Comparison of ENCODE assay signal across 8 mouse cellular contexts in genomic region chr19:5016782-5017181, GRCm38 (mm10). TPM values are rescaled to one million over a fixed set of nuclear protein-coding genes. Genes with fewer than 3 reads are reported as not detected.
DNase-seq lines count a peak whose midpoint lies in the region; ATAC-seq lines count a peak whose summit lies in the region.

No protein-coding gene starts in this region.

- WGBS in forebrain, embryonic 13.5 days = 22% methylated on average over 12 of the region's 12 CpGs
- WGBS in forebrain, embryonic 15.5 days = 22% methylated on average over 12 of the region's 12 CpGs
- WGBS in heart, embryonic 13.5 days = 20% methylated on average over 12 of the region's 12 CpGs
- WGBS in stomach, embryonic 14.5 days = 23% methylated on average over 12 of the region's 12 CpGs

- no peak overlapping the region for H3K4me3 ChIP-seq in forebrain, embryonic 13.5 days
- no peak overlapping the region for H3K4me3 ChIP-seq in forebrain, embryonic 15.5 days
- H3K4me3 ChIP-seq in heart, embryonic 13.5 days = 0 out of 2 replicates have a peak overlapping the region, but pooled peaks have one; percentile 8
- H3K4me3 ChIP-seq in stomach, embryonic 14.5 days (ENCODE audit: low read depth, low read length) = no peak overlapping the region

- H3K36me3 ChIP-seq in forebrain, embryonic 13.5 days (ENCODE audit: poor library complexity, severe bottlenecking) = no peaks in the 10 kb centered on the region
- H3K36me3 ChIP-seq in forebrain, embryonic 15.5 days = no peaks in the 10 kb centered on the region
- no peaks in the 10 kb centered on the region for H3K36me3 ChIP-seq in heart, embryonic 13.5 days
- H3K36me3 ChIP-seq in stomach, embryonic 14.5 days (ENCODE audit: control insufficient read depth, insufficient read depth, low read length) = no peaks in the 10 kb centered on the region

- 0 out of 2 replicates have a peak, but pooled peaks cover 8% of the 10 kb centered on the region for H3K4me1 ChIP-seq in forebrain, embryonic 13.5 days
- peaks cover 8% of the 10 kb centered on the region; the same call in 1 of the 2 replicates for H3K4me1 ChIP-seq in forebrain, embryonic 15.5 days
- H3K4me1 ChIP-seq in heart, embryonic 13.5 days = peaks cover 34% of the 10 kb centered on the region
- peaks cover 7% of the 10 kb centered on the region for H3K4me1 ChIP-seq in stomach, embryonic 14.5 days (ENCODE audit: control insufficient read depth, insufficient read depth, low read length)

- no peak for ATAC-seq in forebrain, embryonic 13.5 days
- no peak; the same call in 1 of the 2 replicates for ATAC-seq in forebrain, embryonic 15.5 days (replicated peaks)
- no peak for ATAC-seq in heart, embryonic 13.5 days (ENCODE audit: extremely low read depth, insufficient number of reproducible peaks, low FRiP score, low TSS enrichment)
- ATAC-seq in megakaryocyte-erythroid progenitor cell, adult 5-6 weeks (replicated peaks; ENCODE audit: low FRiP score, low TSS enrichment, poor library complexity, severe bottlenecking) = peak; percentile 70
- ATAC-seq in stomach, embryonic 14.5 days (ENCODE audit: insufficient number of reproducible peaks, insufficient read depth, low FRiP score, low read depth) = no peak

- H3K9me3 ChIP-seq in forebrain, embryonic 13.5 days (replicated peaks) = no peaks in the 10 kb centered on the region
- H3K9me3 ChIP-seq in forebrain, embryonic 15.5 days = no peaks in the 10 kb centered on the region
- no peaks in the 10 kb centered on the region for H3K9me3 ChIP-seq in heart, embryonic 13.5 days
- H3K9me3 ChIP-seq in stomach, embryonic 14.5 days (ENCODE audit: control insufficient read depth, low read depth, low read length) = no peaks in the 10 kb centered on the region

- DNase-seq in NIH3T3 (ENCODE audit: low read depth) = peak; percentile 89
- DNase-seq in embryo, embryonic 10.5 days (ENCODE audit: low spot score) = peak; percentile 86
- peak; percentile 75 to 88 for DNase-seq in kidney, postnatal 36 days

- H3K4me2 ChIP-seq in forebrain, embryonic 13.5 days = 0 out of 2 replicates have a peak overlapping the region, but pooled peaks have one; percentile 0
- H3K4me2 ChIP-seq in forebrain, embryonic 15.5 days (replicated peaks) = no peak overlapping the region
- peak overlapping the region; percentile 59 for H3K4me2 ChIP-seq in heart, embryonic 13.5 days
- 0 out of 2 replicates have a peak overlapping the region, but pooled peaks have one; percentile 0 for H3K4me2 ChIP-seq in stomach, embryonic 14.5 days (replicated peaks; ENCODE audit: low read depth, low read length)

- no peak overlapping the region for H3K27ac ChIP-seq in forebrain, embryonic 13.5 days
- H3K27ac ChIP-seq in forebrain, embryonic 15.5 days (replicated peaks) = no peak overlapping the region
- H3K27ac ChIP-seq in heart, embryonic 13.5 days (replicated peaks) = peak overlapping the region; percentile 96
- no peak overlapping the region for H3K27ac ChIP-seq in stomach, embryonic 14.5 days (ENCODE audit: low read length)

- peaks cover 6% of the 10 kb centered on the region; the same call in 1 of the 2 replicates for H3K27me3 ChIP-seq in forebrain, embryonic 13.5 days
- H3K27me3 ChIP-seq in forebrain, embryonic 15.5 days = no peaks in the 10 kb centered on the region
- no peaks in the 10 kb centered on the region for H3K27me3 ChIP-seq in heart, embryonic 13.5 days (replicated peaks)
- no peaks in the 10 kb centered on the region for H3K27me3 ChIP-seq in stomach, embryonic 14.5 days (ENCODE audit: control insufficient read depth, insufficient read depth, low read length)

- no peak overlapping the region for H3K9ac ChIP-seq in forebrain, embryonic 13.5 days
- no peak overlapping the region for H3K9ac ChIP-seq in forebrain, embryonic 15.5 days (replicated peaks)
- H3K9ac ChIP-seq in heart, embryonic 13.5 days = peak overlapping the region; percentile 62
- H3K9ac ChIP-seq in stomach, embryonic 14.5 days (replicated peaks; ENCODE audit: low read depth, low read length) = no peak overlapping the region

RNA-seq across cellular contexts. Expression of gene Slc29a2, which starts 6.9 kb away (rescaled TPM):
- 6.9 and 8.3 TPM in 2 replicates for polyA plus RNA-seq in forebrain, embryonic 13.5 days (2015; fragmentation: Nextera tagmentation; extraction: Ambion mirVana)
- polyA plus RNA-seq in forebrain, embryonic 15.5 days (2015; fragmentation: Nextera tagmentation; extraction: Ambion mirVana) = 10.1 and 10.4 TPM in 2 replicates
- 8.5 and 9.4 TPM in 2 replicates for polyA plus RNA-seq in heart, embryonic 13.5 days (2015; fragmentation: Nextera tagmentation; extraction: Ambion mirVana)
- total RNA-seq in megakaryocyte-erythroid progenitor cell, adult 5-6 weeks (2014; fragmentation: Nextera tagmentation) = 9.7 and 14.2 TPM in 2 replicates
- 1.5 and 4.4 TPM in 2 replicates for total RNA-seq in megakaryocyte-erythroid progenitor cell, adult 5-6 weeks (2017)
- polyA plus RNA-seq in stomach, embryonic 14.5 days (2014; fragmentation: Nextera tagmentation; extraction: Ambion mirVana) = 3.5 and 4.7 TPM in 2 replicates

RNA-seq across cellular contexts. Expression of gene B4gat1, which starts 21.8 kb away (rescaled TPM):
- polyA plus RNA-seq in forebrain, embryonic 13.5 days (2015; fragmentation: Nextera tagmentation; extraction: Ambion mirVana) = 39.4 and 40.3 TPM in 2 replicates
- 51.3 and 54.4 TPM in 2 replicates for polyA plus RNA-seq in forebrain, embryonic 15.5 days (2015; fragmentation: Nextera tagmentation; extraction: Ambion mirVana)
- 41.4 and 49.5 TPM in 2 replicates for polyA plus RNA-seq in heart, embryonic 13.5 days (2015; fragmentation: Nextera tagmentation; extraction: Ambion mirVana)
- total RNA-seq in megakaryocyte-erythroid progenitor cell, adult 5-6 weeks (2014; fragmentation: Nextera tagmentation) = not detected in 2 replicates
- 1.5 TPM in 1 of 2 replicates, not detected in the other for total RNA-seq in megakaryocyte-erythroid progenitor cell, adult 5-6 weeks (2017)
- polyA plus RNA-seq in stomach, embryonic 14.5 days (2014; fragmentation: Nextera tagmentation; extraction: Ambion mirVana) = 40.5 and 45.4 TPM in 2 replicates

RNA-seq across cellular contexts. Expression of gene AC124502.3, which starts 21.9 kb away (rescaled TPM):
- polyA plus RNA-seq in forebrain, embryonic 13.5 days (2015; fragmentation: Nextera tagmentation; extraction: Ambion mirVana) = 3.2 and 3.4 TPM in 2 replicates
- 3.3 and 4.0 TPM in 2 replicates for polyA plus RNA-seq in forebrain, embryonic 15.5 days (2015; fragmentation: Nextera tagmentation; extraction: Ambion mirVana)
- polyA plus RNA-seq in heart, embryonic 13.5 days (2015; fragmentation: Nextera tagmentation; extraction: Ambion mirVana) = 1.4 and 1.7 TPM in 2 replicates
- total RNA-seq in megakaryocyte-erythroid progenitor cell, adult 5-6 weeks (2014; fragmentation: Nextera tagmentation) = 2.0 and 3.3 TPM in 2 replicates
- 1.8 and 4.2 TPM in 2 replicates for total RNA-seq in megakaryocyte-erythroid progenitor cell, adult 5-6 weeks (2017)
- 0.55 and 1.8 TPM in 2 replicates for polyA plus RNA-seq in stomach, embryonic 14.5 days (2014; fragmentation: Nextera tagmentation; extraction: Ambion mirVana)

RNA-seq across cellular contexts. Expression of gene Brms1, which starts 24.4 kb away (rescaled TPM):
- polyA plus RNA-seq in forebrain, embryonic 13.5 days (2015; fragmentation: Nextera tagmentation; extraction: Ambion mirVana) = 56.0 and 63.2 TPM in 2 replicates
- 52.8 and 55.5 TPM in 2 replicates for polyA plus RNA-seq in forebrain, embryonic 15.5 days (2015; fragmentation: Nextera tagmentation; extraction: Ambion mirVana)
- polyA plus RNA-seq in heart, embryonic 13.5 days (2015; fragmentation: Nextera tagmentation; extraction: Ambion mirVana) = 29.5 and 33.5 TPM in 2 replicates
- 25.3 and 37.1 TPM in 2 replicates for total RNA-seq in megakaryocyte-erythroid progenitor cell, adult 5-6 weeks (2014; fragmentation: Nextera tagmentation)
- total RNA-seq in megakaryocyte-erythroid progenitor cell, adult 5-6 weeks (2017) = 30.3 and 36.7 TPM in 2 replicates
- 43.4 and 45.3 TPM in 2 replicates for polyA plus RNA-seq in stomach, embryonic 14.5 days (2014; fragmentation: Nextera tagmentation; extraction: Ambion mirVana)

RNA-seq across cellular contexts. Expression of gene Npas4, which starts 26.7 kb away (rescaled TPM):
- 0.10 and 0.18 TPM in 2 replicates for polyA plus RNA-seq in forebrain, embryonic 13.5 days (2015; fragmentation: Nextera tagmentation; extraction: Ambion mirVana)
- 0.14 and 0.23 TPM in 2 replicates for polyA plus RNA-seq in forebrain, embryonic 15.5 days (2015; fragmentation: Nextera tagmentation; extraction: Ambion mirVana)
- 0.09 TPM in 2 replicates for polyA plus RNA-seq in heart, embryonic 13.5 days (2015; fragmentation: Nextera tagmentation; extraction: Ambion mirVana)
- not detected in 2 replicates for total RNA-seq in megakaryocyte-erythroid progenitor cell, adult 5-6 weeks (2014; fragmentation: Nextera tagmentation)
- total RNA-seq in megakaryocyte-erythroid progenitor cell, adult 5-6 weeks (2017) = not detected in 2 replicates
- 0.26 and 0.50 TPM in 2 replicates for polyA plus RNA-seq in stomach, embryonic 14.5 days (2014; fragmentation: Nextera tagmentation; extraction: Ambion mirVana)
